Comparison of ENCODE assay signal across 14 mouse cellular contexts in genomic region chr10:99131298-99131697, GRCm38 (mm10). TPM values are rescaled to one million over a fixed set of nuclear protein-coding genes. Genes with fewer than 3 reads are reported as not detected.
A peak's percentile ranks its signal among the peaks of the same experiment; 100 is the strongest.
DNase-seq lines count a peak whose midpoint lies in the region; ATAC-seq and TF ChIP-seq lines count a peak whose summit lies in the region.
"Had no signal": no experiment of that assay in that cellular context is flagged by ENCODE, and none has a peak within 500 bp of the region (broad histone marks: within the 10 kb centered on the region; RNA-seq: fewer than 3 reads in every experiment).

No protein-coding gene starts in this region.

- H3K27me3 ChIP-seq in heart, embryonic 15.5 days: no peaks in the 10 kb centered on the region
- no peaks in the 10 kb centered on the region for H3K27me3 ChIP-seq in heart, adult 2 months (ENCODE audit: control insufficient read depth, insufficient read depth, low read length)
- H3K27me3 ChIP-seq in megakaryocyte, embryonic 14.5 days (replicated peaks): no peaks in the 10 kb centered on the region
- H3K27me3 ChIP-seq in hindbrain, embryonic 16.5 days (replicated peaks; ENCODE audit: control insufficient read depth, insufficient read depth, low read length): no peaks in the 10 kb centered on the region
- no peaks in the 10 kb centered on the region for H3K27me3 ChIP-seq in stomach, embryonic 16.5 days (ENCODE audit: control insufficient read depth, insufficient read depth, low read length)

- TF ChIP-seq CTCF in heart, adult 2 months (IDR thresholded peaks at IDR 0.05): no peak

- no peak for TF ChIP-seq EP300 in heart, adult 2 months (IDR thresholded peaks at IDR 0.05; ENCODE audit: insufficient read depth, low read depth, low read length)

- no peak overlapping the region for H3K9ac ChIP-seq in heart, embryonic 15.5 days
- H3K9ac ChIP-seq in heart, adult 2 months (ENCODE audit: low read depth, low read length): no peak overlapping the region
- H3K9ac ChIP-seq in hindbrain, embryonic 16.5 days (ENCODE audit: low read depth, low read length): no peak overlapping the region
- H3K9ac ChIP-seq in stomach, embryonic 16.5 days (ENCODE audit: low read length): 0 out of 2 replicates have a peak overlapping the region, but pooled peaks have one; percentile 28

- intact Hi-C loops in heart, adult 2 months (cut with DNase I): no loop called here

- peaks cover 13% of the 10 kb centered on the region for H3K4me1 ChIP-seq in heart, embryonic 15.5 days (replicated peaks)
- H3K4me1 ChIP-seq in heart, adult 2 months (ENCODE audit: control insufficient read depth, insufficient read depth, low read length): peaks cover 3% of the 10 kb centered on the region; the same call in 1 of the 2 replicates
- H3K4me1 ChIP-seq in megakaryocyte, embryonic 14.5 days: peaks cover 55% of the 10 kb centered on the region
- H3K4me1 ChIP-seq in hindbrain, embryonic 16.5 days (ENCODE audit: control insufficient read depth, insufficient read depth, low read depth, low read length): peaks cover 5% of the 10 kb centered on the region; the same call in 1 of the 2 replicates
- H3K4me1 ChIP-seq in stomach, embryonic 16.5 days (ENCODE audit: control insufficient read depth, insufficient read depth, low read length): peaks cover 22% of the 10 kb centered on the region

- H3K27ac ChIP-seq in heart, embryonic 15.5 days: 0 out of 2 replicates have a peak overlapping the region, but pooled peaks have one; percentile 29
- no peak overlapping the region for H3K27ac ChIP-seq in heart, adult 2 months
- H3K27ac ChIP-seq in hindbrain, embryonic 16.5 days (ENCODE audit: low read depth, low read length): no peak overlapping the region
- H3K27ac ChIP-seq in stomach, embryonic 16.5 days (ENCODE audit: low read length): peak overlapping the region; percentile 93

- no peak for TF ChIP-seq POLR2A in heart, adult 2 months (IDR thresholded peaks at IDR 0.05; ENCODE audit: insufficient read depth, low read depth, low read length)

- no peaks in the 10 kb centered on the region for H3K79me2 ChIP-seq in heart, adult 2 months (replicated peaks; ENCODE audit: control insufficient read depth, insufficient read depth, low read length)

- no peak overlapping the region for H3K4me2 ChIP-seq in heart, embryonic 15.5 days
- H3K4me2 ChIP-seq in hindbrain, embryonic 16.5 days (ENCODE audit: low read length): no peak overlapping the region
- H3K4me2 ChIP-seq in stomach, embryonic 16.5 days (ENCODE audit: low read depth, low read length): no peak overlapping the region

- H3K36me3 ChIP-seq in heart, embryonic 15.5 days: no peaks in the 10 kb centered on the region
- no peaks in the 10 kb centered on the region for H3K36me3 ChIP-seq in heart, adult 2 months (ENCODE audit: control insufficient read depth, insufficient read depth, low read length)
- peaks cover 50% of the 10 kb centered on the region for H3K36me3 ChIP-seq in megakaryocyte, embryonic 14.5 days (replicated peaks; ENCODE audit: low read length)
- H3K36me3 ChIP-seq in hindbrain, embryonic 16.5 days (ENCODE audit: control insufficient read depth, insufficient read depth, low read length): peaks cover 5% of the 10 kb centered on the region; the same call in 1 of the 2 replicates
- H3K36me3 ChIP-seq in stomach, embryonic 16.5 days (ENCODE audit: control insufficient read depth, insufficient read depth, low read length): no peaks in the 10 kb centered on the region

- DNase-seq in heart, adult 2 months: no peak
- DNase-seq in adrenal gland, postnatal 25 days: no peak
- no peak for DNase-seq in adrenal gland, postnatal 10 days
- DNase-seq: gastrocnemius, postnatal 14 days had no signal

- H3K4me3 ChIP-seq in heart, embryonic 15.5 days: no peak overlapping the region
- no peak overlapping the region for H3K4me3 ChIP-seq in heart, adult 2 months
- H3K4me3 ChIP-seq in megakaryocyte, embryonic 14.5 days (replicated peaks): peak overlapping the region; percentile 87
- no peak overlapping the region for H3K4me3 ChIP-seq in hindbrain, embryonic 16.5 days (ENCODE audit: low read length)
- H3K4me3 ChIP-seq in stomach, embryonic 16.5 days (replicated peaks; ENCODE audit: low read length): no peak overlapping the region

- no peaks in the 10 kb centered on the region for H3K9me3 ChIP-seq in heart, embryonic 15.5 days (replicated peaks)
- no peaks in the 10 kb centered on the region for H3K9me3 ChIP-seq in megakaryocyte, embryonic 14.5 days
- no peaks in the 10 kb centered on the region for H3K9me3 ChIP-seq in hindbrain, embryonic 16.5 days (ENCODE audit: control insufficient read depth, low read length)
- H3K9me3 ChIP-seq in stomach, embryonic 16.5 days (replicated peaks; ENCODE audit: control insufficient read depth, low read length): no peaks in the 10 kb centered on the region

- ATAC-seq in heart, embryonic 15.5 days (replicated peaks; ENCODE audit: insufficient number of reproducible peaks, insufficient read depth, low FRiP score, low read depth): no peak
- ATAC-seq in megakaryocyte, adult 5-6 weeks (ENCODE audit: poor library complexity, severe bottlenecking): no peak
- ATAC-seq in hindbrain, embryonic 16.5 days: peak; percentile 43
- no peak for ATAC-seq in stomach, embryonic 16.5 days (ENCODE audit: insufficient read depth, low FRiP score)

- 54% methylated on average over 5 of the region's 5 CpGs for WGBS in heart, embryonic 15.5 days
- WGBS in heart, adult 2 months: 69% methylated on average over 5 of the region's 5 CpGs
- WGBS in hindbrain, embryonic 16.5 days: 60% methylated on average over 5 of the region's 5 CpGs
- 76% methylated on average over 5 of the region's 5 CpGs for WGBS in stomach, embryonic 16.5 days

RNA-seq across cellular contexts. Expression of gene Phxr2, which starts 5.2 kb away (rescaled TPM):
- not detected in 2 replicates for polyA plus RNA-seq in heart, embryonic 15.5 days (2015; fragmentation: Nextera tagmentation; extraction: Ambion mirVana)
- not detected for total RNA-seq in heart, adult 2 months (2021)
- polyA plus RNA-seq in heart, adult 2 months (2012; rRNA removed): not detected in 2 replicates
- not detected in 2 replicates for polyA plus RNA-seq in megakaryocyte, embryonic 14.5 days (2012; ENCODE audit: insufficient read depth, low replicate concordance)
- not detected in 2 replicates for total RNA-seq in megakaryocyte, adult 5-6 weeks (2015)
- not detected in 2 replicates for total RNA-seq in megakaryocyte, adult 5-6 weeks (2017)
- polyA plus RNA-seq in hindbrain, embryonic 16.5 days (2015; fragmentation: Nextera tagmentation; extraction: Ambion mirVana): 0.14 TPM in 1 of 2 replicates, not detected in the other
- not detected in 2 replicates for polyA plus RNA-seq in stomach, embryonic 16.5 days (2015; fragmentation: Nextera tagmentation; extraction: Ambion mirVana)
- total RNA-seq in adrenal gland, postnatal 25 days (2021): not detected in 2 replicates
- total RNA-seq in adrenal gland, postnatal 10 days (2021): not detected
- total RNA-seq: common myeloid progenitor, adult 5-6 weeks; gastrocnemius, postnatal 14 days; heart, postnatal 10 days; left cerebral cortex, postnatal 25 days had no signal
- polyA plus RNA-seq: lung, embryonic 16.5 days; neural tube, embryonic 11.5 days had no signal

RNA-seq across cellular contexts. Expression of gene Galnt4, which starts 23.3 kb away (rescaled TPM):
- polyA plus RNA-seq in heart, embryonic 15.5 days (2015; fragmentation: Nextera tagmentation; extraction: Ambion mirVana): 5.5 and 7.4 TPM in 2 replicates
- total RNA-seq in heart, adult 2 months (2021): 1 to 10 TPM; 2.3 to 2.6 TPM
- polyA plus RNA-seq in heart, adult 2 months (2012; rRNA removed): 0.88 and 1.2 TPM in 2 replicates
- polyA plus RNA-seq in megakaryocyte, embryonic 14.5 days (2012; ENCODE audit: insufficient read depth, low replicate concordance): 1.00 and 1.6 TPM in 2 replicates
- total RNA-seq in megakaryocyte, adult 5-6 weeks (2015): 8.5 and 9.9 TPM in 2 replicates
- total RNA-seq in megakaryocyte, adult 5-6 weeks (2017): 9.2 and 12.6 TPM in 2 replicates
- 2.9 and 3.3 TPM in 2 replicates for polyA plus RNA-seq in hindbrain, embryonic 16.5 days (2015; fragmentation: Nextera tagmentation; extraction: Ambion mirVana)
- 41.9 and 44.6 TPM in 2 replicates for polyA plus RNA-seq in stomach, embryonic 16.5 days (2015; fragmentation: Nextera tagmentation; extraction: Ambion mirVana)
- total RNA-seq in adrenal gland, postnatal 25 days (2021): 7.4 and 9.2 TPM in 2 replicates
- 1 to 10 TPM; 7.1 to 7.5 TPM for total RNA-seq in adrenal gland, postnatal 10 days (2021)

RNA-seq across cellular contexts. Expression of gene Poc1b, which starts 24.5 kb away (rescaled TPM):
- polyA plus RNA-seq in heart, embryonic 15.5 days (2015; fragmentation: Nextera tagmentation; extraction: Ambion mirVana): 7.2 and 10.6 TPM in 2 replicates
- total RNA-seq in heart, adult 2 months (2021): 1 to 10 TPM; 4.1 to 6.7 TPM
- 3.6 and 5.8 TPM in 2 replicates for polyA plus RNA-seq in heart, adult 2 months (2012; rRNA removed)
- 9.9 and 21.2 TPM in 2 replicates for polyA plus RNA-seq in megakaryocyte, embryonic 14.5 days (2012; ENCODE audit: insufficient read depth, low replicate concordance)
- 18.5 and 22.2 TPM in 2 replicates for total RNA-seq in megakaryocyte, adult 5-6 weeks (2015)
- total RNA-seq in megakaryocyte, adult 5-6 weeks (2017): 9.0 and 9.1 TPM in 2 replicates
- polyA plus RNA-seq in hindbrain, embryonic 16.5 days (2015; fragmentation: Nextera tagmentation; extraction: Ambion mirVana): 9.1 and 13.3 TPM in 2 replicates
- 16.1 and 19.8 TPM in 2 replicates for polyA plus RNA-seq in stomach, embryonic 16.5 days (2015; fragmentation: Nextera tagmentation; extraction: Ambion mirVana)
- total RNA-seq in adrenal gland, postnatal 25 days (2021): 16.2 and 18.2 TPM in 2 replicates
- total RNA-seq in adrenal gland, postnatal 10 days (2021): 10 to 100 TPM; 10.3 to 12.6 TPM

Comparison
In these comparisons a context has a peak if more than half of its experiments do, and no peak if none do; other contexts are left out.
1. H3K27ac ChIP-seq: peak in heart, embryonic 15.5 days (single experiment) and stomach, embryonic 16.5 days (single experiment); none in heart, adult 2 months (single experiment) and hindbrain, embryonic 16.5 days (single experiment).